Mouse (Mus musculus) hindbrain, postnatal 0 days (tissue): ENCODE data around the gene Alb. TPM values are rescaled to one million over a fixed set of nuclear protein-coding genes. Genes with fewer than 3 reads are reported as not detected.
A peak's percentile ranks its signal among the peaks of the same experiment; 100 is the strongest.

Experiments
- ATAC-seq: fragments of 200-750 bp; cut with Nextera tagmentation; 2 replicates; pipeline ENCODE4 v1.8.0; 2017; ENCODE audit warnings: mild to moderate bottlenecking, moderate TSS enrichment, moderate library complexity
- DNase-seq: peaks from one replicate; pipeline ENCODE4 v3.0.0-alpha.2; 2015; ENCODE audit warnings: low spot score
- H3K27ac ChIP-seq: fragments of 300-500 bp; sonication (generic); 2 replicates; pipeline ENCODE4 v1.5.1; 2014; ENCODE audit warnings: mild to moderate bottlenecking
- H3K27me3 ChIP-seq: fragments of 300-500 bp; sonication (generic); 2 replicates; pipeline ENCODE4 v1.6.1; 2014; ENCODE audit warnings: low read length, mixed read lengths; ENCODE audit not compliant: insufficient read depth
- H3K36me3 ChIP-seq: fragments of 300-500 bp; sonication (generic); 2 replicates; pipeline ENCODE4 v1.6.1; 2014; ENCODE audit warnings: low read length, mixed read lengths; ENCODE audit not compliant: insufficient read depth
- H3K4me1 ChIP-seq: fragments of 300-500 bp; sonication (generic); 2 replicates; pipeline ENCODE4 v1.6.1; 2014; ENCODE audit warnings: antibody characterized with exemption, low read length, mixed read lengths; ENCODE audit not compliant: insufficient read depth
- H3K4me2 ChIP-seq: fragments of 300-500 bp; sonication (generic); 2 replicates; pipeline ENCODE4 v1.6.1; 2014; ENCODE audit warnings: low read depth, mild to moderate bottlenecking, low read length, moderate library complexity, mixed read lengths
- H3K4me3 ChIP-seq: fragments of 300-500 bp; sonication (generic); 2 replicates; pipeline ENCODE4 v1.5.1; 2014; ENCODE audit warnings: low read length
- H3K9ac ChIP-seq: fragments of 300-500 bp; sonication (generic); replicated peaks from 2 replicates; pipeline ENCODE4 v1.6.1; 2014; ENCODE audit warnings: mild to moderate bottlenecking, low read length, moderate library complexity, mixed read lengths
- H3K9me3 ChIP-seq: fragments of 300-500 bp; sonication (generic); 2 replicates; pipeline ENCODE4 v1.6.1; 2016; ENCODE audit warnings: low read length, mixed read lengths
- CTCF ChIP-seq: IDR thresholded peaks from 2 replicates; pipeline ENCODE4 v1.5.1; 2016; ENCODE audit warnings: antibody characterized with exemption, control low read depth, low read depth
- WGBS: fragments of 180-500 bp; shearing (Covaris S2); extraction: QIAGEN DNeasy Blood & Tissue Kit; methylation state at CpG from one replicate; pipeline ENCODE4 v1.1.7; 2014; 5-methylcytosine and 5-hydroxymethylcytosine counted together
- polyA plus RNA-seq: library from polyadenylated mRNA; unstranded; fragments of >200 nt; fragmentation: Nextera tagmentation; extraction: Ambion mirVana; gene quantifications from 2 replicates; pipeline ENCODE4 v1.2.1, GENCODE M21; 2015
- total RNA-seq: library from RNA; depleted of rRNA; stranded (reverse); fragments of >200 nt; gene quantifications from 2 replicates; pipeline ENCODE4 v1.2.3, GENCODE M21; 2014

Gene Alb
- total and polyA plus RNA-seq, 2 experiments from 2014 or later, result 0.21 TPM; not detected in 1

DNA sequence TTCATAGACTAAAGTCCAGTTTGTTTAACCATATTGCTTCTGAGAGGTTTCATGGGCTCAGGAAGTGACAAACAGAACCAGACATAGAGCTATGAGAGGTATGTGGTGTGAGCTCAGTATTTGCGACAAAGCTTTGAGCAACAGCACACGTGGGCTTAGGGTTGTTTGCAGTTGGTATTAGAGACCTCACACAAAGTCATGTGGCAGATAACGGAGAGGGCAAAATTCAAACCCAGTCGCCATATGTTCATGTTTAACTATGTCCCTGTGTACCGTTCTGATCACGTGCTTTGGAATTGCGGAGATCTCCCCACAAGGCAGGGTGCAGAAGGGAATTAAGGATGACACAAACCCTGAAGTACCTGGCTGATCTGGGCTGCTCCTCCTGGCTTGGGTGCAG lies 27.6 kb downstream of the Alb start:
- 91% methylated on average over 7 of the region's 7 CpGs for WGBS
- ATAC-seq (no peak), DNase-seq (no peak)
- no peak overlapping the region for H3K4me3 ChIP-seq
- no peaks in the 10 kb centered on the region for H3K36me3 ChIP-seq
- H3K9ac ChIP-seq, result no peak overlapping the region
- H3K27ac ChIP-seq, result no peak overlapping the region
- no peak for TF ChIP-seq CTCF
- H3K9me3 ChIP-seq, result no peaks in the 10 kb centered on the region
- no peaks in the 10 kb centered on the region for H3K27me3 ChIP-seq
- H3K4me2 ChIP-seq, result no peak overlapping the region
- H3K4me1 ChIP-seq, result no peaks in the 10 kb centered on the region

DNA sequence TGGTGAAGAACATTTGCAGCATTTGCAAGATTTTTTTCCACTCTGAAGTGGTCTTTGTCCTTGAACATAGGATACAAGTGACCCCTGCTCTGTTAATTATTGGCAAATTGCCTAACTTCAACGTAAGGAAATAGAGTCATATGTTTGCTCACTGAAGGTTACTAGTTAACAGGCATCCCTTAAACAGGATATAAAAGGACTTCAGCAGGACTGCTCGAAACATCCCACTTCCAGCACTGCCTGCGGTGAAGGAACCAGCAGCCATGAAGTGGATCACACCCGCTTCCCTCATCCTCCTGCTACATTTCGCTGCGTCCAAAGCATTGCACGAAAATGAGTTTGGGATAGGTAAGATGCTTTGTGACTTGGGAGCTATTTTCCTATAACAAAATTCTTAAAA lies 29.8 kb downstream of the Alb start, which contains the start of gene Afp:
Gene Afp, plus strand, starts transcription at position 220 of the 400 bp plus-strand sequence.
- Histone ChIP-seq H3K9ac (no peak within 1 kb of the TSS), H3K27ac (no peak within 1 kb of the TSS), H3K4me3 (no peak within 1 kb of the TSS), H3K36me3 (no peaks in the 10 kb centered on the region), H3K4me1 (no peaks in the 10 kb centered on the region), H3K4me2 (no peak within 1 kb of the TSS), H3K9me3 (no peaks in the 10 kb centered on the region), H3K27me3 (no peaks in the 10 kb centered on the region)
- ATAC-seq (no peak), DNase-seq (no peak)
- 84% methylated on average over 7 of the region's 7 CpGs for WGBS
- TF ChIP-seq CTCF, result no peak

DNA sequence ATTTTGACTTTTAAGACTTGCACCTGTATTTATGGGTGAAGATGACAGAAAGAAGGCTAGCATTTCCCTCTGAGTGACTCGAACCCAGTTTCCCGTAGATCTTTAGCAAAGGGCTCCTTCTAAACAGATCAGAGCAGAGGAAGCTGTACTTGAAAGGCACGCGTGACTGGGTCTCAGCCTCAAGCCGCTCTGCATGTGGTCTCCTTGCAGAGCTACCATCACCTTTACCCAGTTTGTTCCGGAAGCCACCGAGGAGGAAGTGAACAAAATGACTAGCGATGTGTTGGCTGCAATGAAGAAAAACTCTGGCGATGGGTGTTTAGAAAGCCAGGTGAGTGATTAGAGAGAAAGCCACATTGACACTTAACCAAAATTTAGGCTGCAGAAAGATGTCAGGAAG lies 31.7 kb downstream of the Alb start:
- Histone ChIP-seq H3K4me2 (no peak overlapping the region), H3K36me3 (no peaks in the 10 kb centered on the region), H3K9ac (no peak overlapping the region), H3K4me3 (no peak overlapping the region), H3K27ac (no peak overlapping the region), H3K9me3 (no peaks in the 10 kb centered on the region), H3K4me1 (no peaks in the 10 kb centered on the region), H3K27me3 (no peaks in the 10 kb centered on the region)
- DNase-seq (no peak), ATAC-seq (no peak)
- no peak for TF ChIP-seq CTCF
- WGBS, result 72% methylated on average over 9 of the region's 9 CpGs

DNA sequence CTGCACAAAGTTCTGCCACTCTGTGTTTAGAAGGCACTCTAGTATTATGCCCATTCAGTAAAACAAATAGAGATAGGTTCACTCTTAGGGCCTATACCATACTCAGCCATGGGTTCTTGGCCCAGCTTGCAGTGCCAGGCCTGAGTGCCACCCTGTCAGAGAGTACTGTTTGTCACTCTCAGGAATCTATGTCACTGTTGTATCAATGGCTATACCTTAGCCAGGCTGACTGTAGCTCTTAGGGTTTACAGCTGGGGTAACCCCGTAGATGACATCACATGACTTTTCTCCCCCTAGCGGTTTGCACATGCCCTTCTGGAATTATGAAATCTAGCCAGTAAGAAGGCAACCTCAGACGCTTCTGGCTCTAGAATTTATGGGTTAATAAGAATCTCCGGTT lies 33.6 kb downstream of the Alb start:
- Histone ChIP-seq H3K9me3 (no peaks in the 10 kb centered on the region), H3K4me2 (no peak overlapping the region), H3K27me3 (no peaks in the 10 kb centered on the region), H3K36me3 (no peaks in the 10 kb centered on the region), H3K4me1 (no peaks in the 10 kb centered on the region), H3K27ac (no peak overlapping the region), H3K4me3 (no peak overlapping the region), H3K9ac (no peak overlapping the region)
- TF ChIP-seq CTCF, result no peak
- ATAC-seq (no peak), DNase-seq (no peak)
- WGBS, result 89% methylated on average over 4 of the region's 4 CpGs

DNA sequence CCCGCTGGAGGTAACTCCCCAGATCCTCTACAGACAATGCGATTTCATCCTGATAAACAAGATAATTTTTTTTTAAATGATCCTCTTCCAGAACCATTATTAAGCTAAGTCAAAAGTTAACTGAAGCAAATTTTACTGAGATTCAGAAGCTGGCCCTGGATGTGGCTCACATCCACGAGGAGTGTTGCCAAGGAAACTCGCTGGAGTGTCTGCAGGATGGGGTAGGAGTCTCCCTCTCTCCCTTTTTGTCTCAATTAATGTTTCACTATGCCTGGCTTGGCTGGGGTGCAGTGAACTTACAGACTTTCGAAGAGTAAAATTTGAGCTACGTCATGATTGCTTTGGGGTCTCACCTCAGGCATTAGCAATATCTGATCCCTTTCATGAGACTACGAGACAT lies 38.8 kb downstream of the Alb start:
- Histone ChIP-seq H3K4me2 (no peak overlapping the region), H3K27ac (no peak overlapping the region), H3K4me1 (no peaks in the 10 kb centered on the region), H3K9ac (no peak overlapping the region), H3K36me3 (no peaks in the 10 kb centered on the region), H3K9me3 (no peaks in the 10 kb centered on the region), H3K4me3 (no peak overlapping the region), H3K27me3 (no peaks in the 10 kb centered on the region)
- TF ChIP-seq CTCF, result no peak
- ATAC-seq (no peak), DNase-seq (no peak)
- 47% methylated on average over 7 of the region's 7 CpGs for WGBS

DNA sequence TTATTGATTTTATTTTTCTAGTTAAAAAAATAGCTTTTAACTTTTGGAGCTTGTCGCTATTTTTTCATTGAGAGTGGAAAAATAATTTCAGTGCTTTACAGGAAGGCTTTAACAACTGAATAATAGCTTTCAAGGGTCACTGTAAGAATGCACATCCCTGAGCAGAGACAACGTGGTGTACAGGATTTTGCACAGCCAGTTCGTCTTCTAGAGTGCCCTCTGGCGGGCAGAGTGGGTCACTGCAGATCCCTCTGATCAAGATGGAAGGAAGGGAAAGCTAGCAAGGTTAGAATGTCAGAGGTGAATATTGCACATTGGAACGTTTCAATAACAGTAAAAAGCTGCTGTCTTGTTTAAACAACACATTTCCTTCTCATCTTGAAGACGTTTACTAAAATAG lies 40.0 kb downstream of the Alb start:
- H3K9me3 ChIP-seq, result no peaks in the 10 kb centered on the region
- H3K9ac ChIP-seq, result no peak overlapping the region
- TF ChIP-seq CTCF, result peak; percentile 88
- DNase-seq (peak; percentile 81), ATAC-seq (peak; percentile 71)
- H3K36me3 ChIP-seq, result no peaks in the 10 kb centered on the region
- H3K4me3 ChIP-seq, result no peak overlapping the region
- no peak overlapping the region for H3K4me2 ChIP-seq
- H3K4me1 ChIP-seq, result no peaks in the 10 kb centered on the region
- no peak overlapping the region for H3K27ac ChIP-seq
- 6% methylated on average over 6 of the region's 6 CpGs for WGBS
- H3K27me3 ChIP-seq, result no peaks in the 10 kb centered on the region

DNA sequence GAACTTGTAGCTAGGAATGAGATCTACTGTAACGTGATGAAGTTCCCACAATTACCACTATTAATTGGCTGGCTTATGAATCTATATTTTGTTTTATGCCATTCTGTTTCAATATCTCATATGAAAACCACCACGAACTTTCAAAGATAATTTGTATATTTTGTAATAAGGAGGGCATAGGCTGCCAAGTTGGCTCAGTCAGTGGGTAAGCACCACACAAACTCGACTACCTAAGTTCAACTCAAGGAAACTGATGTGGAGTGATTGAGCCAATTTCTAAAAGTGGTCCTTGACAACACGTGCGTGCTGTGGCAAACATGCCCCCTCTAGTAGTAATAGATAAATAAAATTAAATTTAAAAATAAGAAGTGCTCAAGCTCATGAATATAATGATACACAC lies 41.1 kb downstream of the Alb start:
- Histone ChIP-seq H3K36me3 (no peaks in the 10 kb centered on the region), H3K4me1 (no peaks in the 10 kb centered on the region), H3K4me3 (no peak overlapping the region), H3K9ac (no peak overlapping the region), H3K9me3 (no peaks in the 10 kb centered on the region), H3K4me2 (no peak overlapping the region), H3K27ac (no peak overlapping the region), H3K27me3 (no peaks in the 10 kb centered on the region)
- no peak for DNase-seq
- WGBS, result 87% methylated on average over 5 of the region's 5 CpGs
- no peak for TF ChIP-seq CTCF
- no peak for ATAC-seq

DNA sequence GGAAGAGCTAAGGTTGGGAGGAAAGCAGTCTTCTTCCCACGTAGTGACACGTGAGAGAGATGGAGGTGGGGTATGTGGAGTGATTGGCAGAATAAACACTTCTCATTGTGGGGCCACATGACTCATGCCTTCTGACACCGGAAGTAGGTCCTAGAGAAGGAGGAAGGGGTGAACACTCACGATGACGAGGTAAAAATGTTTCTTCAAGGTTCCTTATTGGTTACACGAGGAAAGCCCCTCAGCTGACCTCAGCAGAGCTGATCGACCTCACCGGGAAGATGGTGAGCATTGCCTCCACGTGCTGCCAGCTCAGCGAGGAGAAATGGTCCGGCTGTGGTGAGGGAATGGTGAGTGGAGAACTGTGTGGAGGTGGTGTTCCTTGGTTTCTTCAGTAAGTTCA lies 44.0 kb downstream of the Alb start:
- no peaks in the 10 kb centered on the region for H3K27me3 ChIP-seq
- no peak overlapping the region for H3K27ac ChIP-seq
- H3K36me3 ChIP-seq, result no peaks in the 10 kb centered on the region
- DNase-seq (no peak), ATAC-seq (no peak)
- no peak overlapping the region for H3K4me3 ChIP-seq
- no peaks in the 10 kb centered on the region for H3K9me3 ChIP-seq
- WGBS, result 80% methylated on average over 11 of the region's 11 CpGs
- H3K9ac ChIP-seq, result no peak overlapping the region
- no peak overlapping the region for H3K4me2 ChIP-seq
- H3K4me1 ChIP-seq, result no peaks in the 10 kb centered on the region
- no peak for TF ChIP-seq CTCF
